Mouse (Mus musculus) CH12.LX (cell line): Measurements from ENCODE around the gene Fgfr2.

Experiments
- CTCF ChIP-seq, 2 experiments: IDR thresholded peaks in 1 of 2; conservative IDR thresholded peaks in 1 of 2; 2 replicates each; pipeline ENCODE4 v1.5.1; 2011 to 2012; ENCODE audit warnings: low read depth in 2 of 2, low read length in 2 of 2, improper control_type of control experiment in 1 of 2, inconsistent platforms in 1 of 2, mild to moderate bottlenecking in 1 of 2, moderate library complexity in 1 of 2
- EP300 ChIP-seq: IDR thresholded peaks from 2 replicates; pipeline ENCODE4 v1.6.1; 2011; ENCODE audit warnings: low read length, improper control_type of control experiment
- HCFC1 ChIP-seq: IDR thresholded peaks from 2 replicates; pipeline ENCODE4 v1.6.1; 2012; ENCODE audit warnings: low read depth, mild to moderate bottlenecking, inconsistent platforms, low read length, improper control_type of control experiment
- MYC ChIP-seq: IDR thresholded peaks from 2 replicates; pipeline ENCODE4 v1.6.1; 2011; ENCODE audit warnings: low read depth, mild to moderate bottlenecking, improper control_type of control experiment, low read length
- POLR2A ChIP-seq: IDR thresholded peaks from 2 replicates; pipeline ENCODE4 v1.6.1; 2011; ENCODE audit warnings: low read depth, mild to moderate bottlenecking, improper control_type of control experiment, low read length
- SMC3 ChIP-seq: IDR thresholded peaks from 2 replicates; pipeline ENCODE4 v1.6.1; 2011; ENCODE audit warnings: low read depth, low read length, improper control_type of control experiment
- TCF12 ChIP-seq: IDR thresholded peaks from 2 replicates; pipeline ENCODE4 v1.6.1; 2014; ENCODE audit warnings: low read depth, mild to moderate bottlenecking, inconsistent platforms, low read length, improper control_type of control experiment

GRCm38 (mm10) chr7:130510243-130510642, 2612.9 kb downstream of the Fgfr2 start:
- TF ChIP-seq POLR2A = no peak
- TF ChIP-seq TCF12 = no peak
- TF ChIP-seq CTCF (conservative IDR thresholded peaks at IDR 0.05 in 1 of 2, IDR thresholded peaks at IDR 0.05 in 1 of 2; ENCODE audit: low read depth in 2 of 2, low read length in 2 of 2) = no peak
- TF ChIP-seq SMC3 = no peak
- TF ChIP-seq EP300 = no peak
- TF ChIP-seq HCFC1 = no peak
- no peak for TF ChIP-seq MYC
